Mouse (Mus musculus) 3T3-L1 (cell line): ENCODE data around the gene Lect2.

Experiments used
- DNase-seq: peaks from one replicate; pipeline ENCODE4 v3.0.0-alpha.2; 2015; ENCODE audit warnings: low read depth, low spot score

The Lect2 gene

DNA sequence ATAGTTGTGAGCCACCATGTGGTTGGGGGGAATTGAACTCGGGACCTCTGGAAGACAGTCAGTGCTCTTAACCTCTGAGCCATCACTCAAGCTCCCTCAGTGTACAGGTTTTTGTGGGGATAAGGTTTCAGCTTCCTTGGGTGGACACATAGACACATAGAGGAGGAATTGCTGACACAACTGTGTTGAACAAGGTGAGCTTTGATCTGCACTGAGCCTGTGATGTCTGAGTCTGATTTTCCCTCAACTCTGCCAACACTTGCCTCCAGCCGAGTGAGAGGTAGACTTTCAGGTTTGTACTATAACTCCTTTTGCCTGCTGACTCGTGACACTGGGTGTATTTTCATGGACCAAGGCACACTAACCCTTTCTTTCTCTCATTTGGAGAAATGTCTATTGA is 8.4 kb upstream of the Lect2 start:
- no peak for DNase-seq

DNA sequence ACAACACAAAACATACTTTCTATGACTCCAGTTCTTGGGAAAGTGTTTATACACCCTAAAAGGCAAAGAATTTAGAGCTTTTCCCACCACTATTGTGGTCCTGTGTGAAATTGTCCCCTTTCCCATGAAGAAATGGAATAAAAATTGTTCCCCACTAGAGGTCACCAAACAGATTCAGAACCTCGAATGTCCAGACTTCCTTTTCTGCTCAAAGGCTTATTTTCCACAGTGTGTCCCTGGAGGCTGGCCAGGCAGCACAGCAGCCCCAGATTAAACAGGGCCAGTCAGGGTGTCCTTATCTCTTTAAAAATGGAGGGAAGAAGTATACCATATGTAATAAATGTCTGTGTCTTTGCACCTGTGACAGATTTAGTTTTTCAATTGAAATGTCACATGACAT is 7.7 kb upstream of the Lect2 start:
- DNase-seq, result peak; percentile 83

DNA sequence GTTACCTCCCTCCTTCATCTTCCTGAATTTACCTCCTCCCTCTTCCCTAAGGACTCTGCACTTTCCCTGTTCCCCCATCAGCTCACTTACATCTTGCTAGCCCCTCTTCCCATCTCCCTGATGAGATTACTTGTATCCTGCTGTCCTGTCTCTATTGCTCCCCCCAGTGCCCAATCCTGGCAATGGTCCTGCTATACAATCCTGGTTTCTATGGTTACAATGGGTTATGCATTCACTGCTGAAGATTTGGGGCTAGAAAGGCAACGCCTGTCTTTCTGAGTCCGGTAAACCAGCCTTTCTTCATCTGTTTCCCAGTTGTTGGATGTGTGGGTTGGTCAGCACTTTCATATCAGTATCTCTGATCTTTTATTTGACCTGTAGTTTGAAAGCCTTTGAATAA is 6.1 kb upstream of the Lect2 start:
- peak; percentile 70 for DNase-seq

DNA sequence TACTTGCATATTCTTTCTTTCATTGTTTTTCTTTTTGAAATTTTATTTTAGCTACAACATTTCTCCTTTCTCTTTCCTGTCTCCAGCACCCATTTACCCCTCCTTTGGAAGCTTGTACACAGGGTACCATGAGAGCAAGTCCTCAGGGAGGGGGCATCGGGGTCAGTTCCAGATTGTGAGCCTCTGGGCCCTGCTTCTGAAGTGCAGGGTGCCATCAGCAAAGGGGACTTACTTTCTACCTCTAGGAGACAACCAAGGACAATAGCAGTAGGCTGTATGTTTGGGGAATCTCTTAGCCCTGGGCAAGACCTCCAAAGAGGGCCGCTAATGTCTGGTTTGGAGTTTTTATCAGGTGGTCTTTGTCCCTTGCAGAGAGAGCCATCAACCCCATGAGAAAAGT is 5.6 kb upstream of the Lect2 start:
- DNase-seq, result no peak

DNA sequence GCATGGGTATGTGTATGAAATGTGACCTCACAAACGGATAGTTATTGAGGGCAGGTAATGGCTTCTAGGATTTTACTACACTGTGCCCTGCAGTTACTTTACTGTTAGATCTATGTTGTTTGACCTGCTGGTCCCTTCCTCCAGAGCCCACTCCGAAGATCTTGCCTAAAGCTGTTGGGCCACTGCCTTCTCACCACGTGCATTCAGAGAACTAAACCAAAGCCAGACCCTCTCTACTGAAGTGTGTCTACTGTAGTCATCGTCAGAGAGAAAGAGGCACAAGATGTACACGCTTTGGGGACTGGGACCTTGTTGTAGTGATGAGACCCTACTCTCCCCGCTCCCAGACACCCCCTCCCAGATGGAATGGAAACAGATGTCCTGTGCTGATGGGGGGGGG is 3.4 kb upstream of the Lect2 start:
- no peak for DNase-seq

DNA sequence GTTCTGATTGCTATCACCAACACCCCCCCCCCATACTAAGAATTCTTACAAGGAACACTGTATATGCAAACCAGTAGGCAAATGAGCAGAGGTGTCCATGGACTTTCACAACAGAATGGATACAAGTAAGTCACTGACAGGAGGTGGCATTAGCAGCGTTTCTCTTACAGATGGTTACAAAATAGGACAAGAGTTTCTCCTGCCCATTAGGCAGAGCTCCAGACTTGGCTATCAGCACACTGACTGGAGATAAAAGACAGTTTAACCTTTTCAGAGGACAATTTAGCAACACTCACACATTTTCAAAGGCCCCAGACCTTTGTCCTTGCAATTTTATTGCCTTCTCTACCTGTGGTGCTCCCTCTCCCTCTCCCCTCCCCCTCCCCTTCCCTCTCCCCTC is 2.3 kb upstream of the Lect2 start:
- no peak for DNase-seq

DNA sequence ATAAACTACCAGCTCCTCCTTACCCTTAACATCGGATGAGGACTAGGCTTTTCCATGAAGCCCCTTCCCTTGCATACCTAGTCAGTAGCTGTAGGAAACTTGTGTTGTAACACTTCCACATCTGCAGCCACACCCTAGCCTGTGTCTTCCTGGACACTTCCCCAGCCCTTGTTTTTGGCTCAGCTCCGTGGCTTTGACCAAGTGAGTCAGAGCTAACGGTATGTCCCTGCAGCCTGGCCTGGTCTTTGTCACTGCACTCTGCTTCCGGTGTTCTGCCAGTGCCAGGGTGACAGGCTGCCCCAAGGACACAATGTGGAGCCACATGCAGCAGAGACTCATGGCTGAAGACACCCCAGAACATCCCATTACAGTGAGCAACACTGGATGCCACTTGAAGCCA is 1.1 kb upstream of the Lect2 start:
- DNase-seq, result peak; percentile 76

DNA sequence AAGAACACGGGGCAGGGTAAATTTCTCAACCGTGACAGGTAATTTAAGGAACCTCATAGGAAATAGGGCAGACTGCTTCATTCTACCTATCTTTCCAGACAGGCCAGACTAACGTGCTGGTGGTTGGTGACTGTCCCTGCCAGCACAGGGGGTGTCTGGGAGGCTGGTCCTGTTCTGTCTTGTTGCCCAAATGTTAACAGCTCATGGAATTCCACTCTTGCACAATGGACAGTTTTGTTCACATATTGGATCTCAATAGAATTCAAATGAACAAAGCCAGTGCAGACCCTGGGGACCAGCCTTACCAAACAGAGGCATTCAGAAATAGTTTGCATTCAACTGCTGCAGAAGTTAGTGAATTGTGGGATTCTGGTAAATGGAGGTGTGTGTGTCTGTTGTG is 3.3 kb downstream of the Lect2 start:
- DNase-seq, result no peak

DNA sequence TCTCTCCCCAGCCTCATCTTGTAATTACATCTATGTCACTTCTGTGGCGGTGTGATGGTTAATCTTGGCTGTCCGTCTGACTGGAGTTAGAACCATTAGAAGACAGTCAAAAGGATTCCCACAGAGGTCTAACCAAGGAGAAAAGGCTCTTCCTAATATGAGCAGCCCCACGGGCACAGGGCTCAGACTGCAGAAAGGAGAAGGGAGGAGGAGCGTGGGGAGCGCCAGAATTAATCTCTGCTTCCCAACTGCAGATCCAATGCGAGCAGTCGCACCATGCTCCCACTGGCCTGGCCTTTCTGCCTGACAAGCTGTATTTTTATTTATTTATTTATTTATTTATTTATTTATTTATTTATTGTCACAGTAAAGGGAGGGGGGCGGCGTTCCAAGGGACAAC is 4.5 kb downstream of the Lect2 start:
- no peak for DNase-seq

DNA sequence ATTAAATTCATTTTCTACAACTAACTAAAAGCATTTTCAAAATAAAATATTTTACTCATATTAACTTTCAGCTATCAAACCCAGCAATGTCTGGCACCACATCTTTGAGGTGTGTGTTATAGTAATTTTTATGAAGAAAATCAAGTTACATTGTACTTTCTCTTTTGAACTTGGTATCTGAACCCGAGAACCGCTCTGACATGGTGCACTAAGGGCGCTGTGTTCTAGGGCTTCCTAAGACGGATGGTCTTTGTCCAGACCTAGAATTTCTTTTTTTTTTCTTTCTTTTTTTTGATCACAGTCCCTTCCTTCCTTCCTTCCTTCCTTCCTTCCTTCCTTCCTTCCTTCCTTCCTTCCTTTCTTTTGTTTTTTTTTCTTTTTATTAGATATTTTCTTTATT is 8.5 kb downstream of the Lect2 start:
- no peak for DNase-seq

DNA sequence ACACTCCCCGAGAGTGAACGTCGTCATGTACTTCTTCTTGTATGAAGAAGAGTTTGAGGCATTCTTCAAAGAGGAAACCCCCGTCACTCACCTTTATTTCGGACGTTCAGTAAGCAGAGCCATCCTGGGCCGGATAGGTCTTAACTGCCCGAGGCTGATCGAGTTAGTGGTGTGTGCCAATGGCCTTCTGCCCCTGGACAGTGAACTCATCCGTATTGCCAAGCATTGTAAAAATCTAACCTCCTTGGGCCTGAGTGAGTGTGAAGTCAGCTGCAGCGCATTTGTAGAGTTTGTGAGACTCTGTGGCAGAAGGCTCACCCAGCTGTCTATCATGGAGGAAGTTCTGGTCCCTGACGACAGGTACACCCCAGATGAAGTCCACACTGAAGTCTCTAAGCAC is 11.3 kb downstream of the Lect2 start:
- DNase-seq, result no peak

DNA sequence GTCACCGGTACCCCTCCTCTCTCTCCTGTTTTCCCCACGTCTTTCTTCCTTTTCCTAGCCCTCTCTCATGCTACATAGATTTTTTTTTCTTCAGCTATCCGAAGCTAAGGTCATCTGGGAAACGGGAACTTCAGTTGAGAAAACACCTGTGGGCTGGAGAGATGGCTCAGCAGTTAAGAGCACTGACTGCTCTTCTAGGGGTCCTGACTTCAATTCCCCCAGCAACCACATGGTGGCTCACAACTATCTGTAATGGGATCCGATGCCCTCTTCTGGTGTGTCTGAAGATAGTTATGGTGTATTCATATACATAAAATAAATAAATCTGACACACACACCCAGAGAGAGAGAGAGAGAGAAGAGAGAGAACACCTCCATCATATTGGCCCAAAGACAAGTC is 12.7 kb downstream of the Lect2 start:
- peak; percentile 21 for DNase-seq

DNA sequence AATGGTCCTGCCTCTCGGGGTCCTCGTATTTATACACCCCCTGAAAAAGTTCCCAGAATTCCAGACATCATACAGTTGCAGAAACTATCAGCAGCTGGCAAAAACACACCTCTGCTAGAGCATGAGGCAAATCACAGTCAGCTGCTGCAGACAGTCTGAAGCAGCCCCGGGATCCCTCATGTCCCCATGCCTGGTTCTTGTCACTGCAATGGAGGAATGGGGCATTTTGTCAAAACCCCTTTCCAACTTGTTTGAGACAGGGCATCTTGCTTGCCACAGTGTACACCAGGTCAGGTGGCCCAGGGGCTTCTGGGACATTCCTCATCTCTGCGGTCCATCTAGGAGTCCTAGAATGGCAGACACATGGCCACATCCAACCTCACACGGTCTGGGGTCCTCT is 13.4 kb downstream of the Lect2 start:
- no peak for DNase-seq

DNA sequence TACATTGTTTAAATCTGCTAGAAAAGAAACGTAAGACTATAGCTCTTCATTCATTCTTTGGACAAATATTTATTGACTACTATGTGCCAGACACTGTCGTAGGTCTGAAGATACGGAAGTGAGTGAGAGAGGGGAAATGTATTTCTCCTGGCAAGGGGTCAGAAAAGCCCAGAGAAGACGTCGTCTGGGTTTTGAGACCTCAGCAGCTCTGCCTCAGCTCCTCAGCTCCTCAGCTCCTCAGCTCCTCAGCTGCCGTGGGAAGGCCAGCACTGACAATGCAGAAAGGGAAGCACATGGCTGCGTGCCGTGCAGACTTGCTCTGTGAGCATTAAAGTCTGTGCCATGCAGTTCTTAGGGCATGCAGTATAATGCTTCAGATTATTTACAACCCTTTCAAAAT is 18.6 kb downstream of the Lect2 start:
- DNase-seq, result no peak

DNA sequence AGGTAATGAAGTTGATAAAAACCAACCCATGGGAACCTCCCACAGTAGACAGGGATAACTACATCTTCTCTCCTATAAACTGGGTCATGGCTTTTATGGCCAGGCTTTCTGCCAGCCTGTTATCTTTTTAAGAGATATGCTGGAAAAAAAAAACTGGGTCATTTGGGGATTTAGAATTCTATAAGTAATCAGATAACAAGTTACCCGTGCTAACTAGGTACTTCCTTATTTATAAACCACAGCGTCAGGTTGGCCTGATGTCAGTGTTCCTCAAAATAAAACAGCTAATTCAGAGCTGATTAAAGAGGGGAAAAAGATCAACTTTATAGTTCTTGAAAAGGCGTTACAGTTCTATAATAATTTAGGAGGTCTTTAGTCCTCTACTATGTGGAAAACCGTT is 19.3 kb downstream of the Lect2 start:
- DNase-seq, result no peak

DNA sequence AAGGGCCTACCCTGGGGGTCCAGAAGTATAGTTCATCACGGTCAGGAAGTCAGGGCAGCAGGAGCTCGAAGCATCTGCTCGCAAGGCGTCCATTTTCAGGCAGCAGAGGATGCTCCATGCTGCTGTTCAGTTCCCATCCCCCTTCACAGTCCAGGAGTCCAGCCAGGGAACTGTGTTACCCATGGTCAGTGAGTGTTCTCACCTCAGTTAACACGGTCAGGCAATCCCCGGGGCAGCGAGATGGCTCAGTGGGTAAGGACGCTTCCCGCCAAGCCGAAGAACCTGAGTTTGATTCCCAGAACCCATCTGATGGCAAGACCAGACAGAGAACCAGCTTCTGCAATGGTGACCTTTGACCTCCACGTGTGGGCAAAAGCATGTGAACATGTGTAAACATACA is 20.0 kb downstream of the Lect2 start:
- no peak for DNase-seq

DNA sequence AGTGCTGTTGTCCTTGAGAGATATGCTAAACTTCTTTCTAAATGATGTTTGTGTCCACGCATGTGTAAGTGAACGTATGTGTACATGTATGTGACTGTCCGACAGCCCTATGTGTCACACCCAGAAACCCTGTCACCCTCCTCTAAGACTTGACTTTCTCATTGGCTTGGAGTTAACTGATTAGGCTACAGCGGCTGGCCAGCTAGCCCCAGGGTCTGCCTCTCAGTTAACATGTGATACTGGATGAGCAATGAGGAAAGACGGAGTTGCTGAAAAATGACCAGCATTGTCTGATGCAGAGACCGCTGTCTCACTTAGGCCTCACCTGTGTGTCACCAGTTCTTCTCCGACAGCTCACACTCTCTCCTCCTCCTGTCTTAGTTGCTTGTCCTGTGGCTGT is 20.5 kb downstream of the Lect2 start:
- DNase-seq, result no peak

DNA sequence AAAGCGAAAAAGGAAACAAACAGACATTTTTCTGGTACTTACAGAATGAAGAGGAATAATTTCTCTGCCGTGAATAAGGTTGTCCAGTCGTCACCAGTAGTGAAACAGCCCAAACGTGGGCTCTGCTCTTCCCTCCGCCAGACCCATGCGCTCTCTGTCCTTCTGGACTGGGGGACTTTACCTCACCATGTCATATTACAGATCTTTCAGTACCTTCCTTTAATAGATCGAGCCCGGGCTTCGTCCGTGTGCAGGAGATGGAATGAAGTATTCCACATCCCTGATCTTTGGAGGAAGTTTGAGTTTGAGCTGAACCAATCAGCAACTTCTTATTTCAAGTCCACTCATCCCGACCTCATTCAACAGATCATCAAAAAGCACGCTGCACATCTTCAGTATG is 21.4 kb downstream of the Lect2 start:
- DNase-seq, result no peak

DNA sequence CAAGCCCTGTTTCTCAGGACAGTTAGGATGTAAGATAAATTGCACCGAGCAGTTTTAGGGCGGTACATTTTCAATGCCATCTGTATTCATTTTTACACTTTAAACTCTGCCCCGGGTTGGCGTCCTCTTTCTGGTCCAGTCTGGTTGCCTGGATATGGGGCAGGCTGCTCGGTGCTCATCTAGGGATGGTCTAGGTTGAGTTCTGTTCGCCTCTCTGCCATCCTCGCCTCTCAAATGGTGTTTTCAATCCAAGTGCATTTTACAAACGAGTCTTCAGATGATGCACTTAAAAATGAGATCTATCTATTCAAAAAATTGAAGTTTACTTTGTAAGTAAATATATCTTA is 25.5 kb downstream of the Lect2 start:
- DNase-seq, result peak; percentile 14

DNA sequence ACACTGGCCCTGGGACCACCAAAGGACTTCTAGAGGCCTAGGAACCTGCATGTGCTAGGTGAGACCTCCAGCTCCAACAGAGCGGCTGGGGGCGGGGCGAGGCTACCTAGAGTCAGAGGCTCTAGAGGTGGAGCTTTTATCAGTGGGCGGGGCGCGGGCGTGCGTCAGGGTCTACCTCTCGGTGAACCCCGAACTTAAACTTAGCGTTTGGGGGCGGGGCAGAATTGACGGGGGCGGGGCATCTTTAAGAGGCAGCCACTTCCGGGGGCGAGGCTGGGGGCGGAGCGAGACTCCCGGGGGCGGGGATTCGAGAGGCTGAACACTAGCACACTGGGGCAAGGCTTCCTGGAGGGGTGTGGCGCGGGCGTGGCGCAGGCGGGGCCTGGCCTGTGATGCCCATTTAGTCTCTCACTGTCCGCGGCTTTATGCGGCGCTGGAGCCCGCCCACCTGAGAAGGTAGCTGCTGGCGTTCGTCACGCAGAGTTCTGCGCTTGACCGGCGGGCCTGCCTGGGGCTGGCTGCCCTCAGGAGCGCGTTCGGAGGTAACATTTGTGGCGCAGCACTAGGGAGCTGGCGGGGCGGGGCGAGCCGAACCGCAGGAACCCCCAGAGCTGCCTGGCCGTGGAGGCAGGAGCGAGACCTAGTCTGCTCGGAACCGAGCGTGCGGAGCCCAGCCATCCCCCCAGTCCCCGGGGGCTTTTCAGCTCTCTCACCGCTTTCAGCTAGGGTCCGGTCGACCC is 26.1 kb downstream of the Lect2 start, which contains the start of gene Fbxl21:
Fbxl21 (plus strand) TSS at position 392 of the 740 bp plus-strand sequence.
- peak; percentile 84 for DNase-seq

DNA sequence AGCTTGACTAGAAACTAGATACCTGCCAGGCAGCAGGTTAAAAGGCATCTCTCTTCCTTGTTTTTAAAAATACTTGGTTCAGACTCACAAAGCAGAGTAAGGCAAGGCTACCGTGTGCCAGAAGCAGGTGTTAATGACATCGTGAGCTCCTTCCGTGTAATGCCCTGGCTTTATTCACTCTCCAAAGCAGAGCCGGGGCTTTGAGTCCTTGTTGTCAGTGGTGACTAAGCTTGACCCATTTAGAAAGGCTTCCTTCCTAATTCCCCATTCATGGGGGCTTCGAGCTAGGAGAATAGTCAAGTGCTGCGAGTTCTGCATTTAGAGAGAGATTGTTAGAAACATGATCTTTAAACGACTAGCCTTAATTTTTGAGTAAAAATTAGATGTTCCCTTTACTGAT is 31.5 kb downstream of the Lect2 start:
- DNase-seq, result no peak

DNA sequence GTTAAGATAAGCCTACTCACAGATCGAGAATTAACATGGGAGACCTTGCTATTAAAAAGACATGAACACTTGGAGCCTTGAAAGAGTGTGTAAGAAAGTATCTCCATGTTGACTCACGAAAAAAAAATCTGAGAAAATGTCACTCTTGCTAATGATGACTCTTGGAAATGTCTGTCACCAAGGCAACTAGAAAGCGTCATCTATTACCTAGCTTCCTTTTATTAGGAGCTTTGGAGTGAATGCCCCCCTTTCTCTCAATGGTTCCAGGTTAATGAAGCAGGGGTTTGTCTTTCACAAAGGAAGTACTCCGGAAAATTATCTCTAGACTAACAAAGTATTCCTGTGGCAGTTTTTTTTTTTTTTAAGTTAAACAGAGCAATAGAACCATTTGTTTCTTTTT is 32.0 kb downstream of the Lect2 start:
- no peak for DNase-seq

DNA sequence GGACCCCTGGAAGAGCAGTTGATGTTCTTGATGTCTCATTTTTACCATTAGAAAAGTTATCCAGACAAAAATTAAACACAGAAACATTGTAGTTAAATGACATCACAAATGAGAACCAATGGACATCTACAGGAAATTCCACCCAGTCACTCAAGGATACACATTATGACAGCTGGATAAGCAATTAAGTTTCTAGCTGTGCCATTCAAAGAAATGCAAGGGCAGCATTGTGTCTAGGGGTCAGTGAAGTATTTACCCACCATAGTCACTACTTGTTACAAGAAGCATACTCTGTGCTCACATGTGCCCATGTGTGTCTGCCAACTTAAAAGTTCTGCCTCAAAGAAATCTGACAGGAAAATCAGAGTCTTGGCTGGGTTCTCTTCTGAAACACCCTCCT is 34.7 kb downstream of the Lect2 start:
- DNase-seq, result no peak

DNA sequence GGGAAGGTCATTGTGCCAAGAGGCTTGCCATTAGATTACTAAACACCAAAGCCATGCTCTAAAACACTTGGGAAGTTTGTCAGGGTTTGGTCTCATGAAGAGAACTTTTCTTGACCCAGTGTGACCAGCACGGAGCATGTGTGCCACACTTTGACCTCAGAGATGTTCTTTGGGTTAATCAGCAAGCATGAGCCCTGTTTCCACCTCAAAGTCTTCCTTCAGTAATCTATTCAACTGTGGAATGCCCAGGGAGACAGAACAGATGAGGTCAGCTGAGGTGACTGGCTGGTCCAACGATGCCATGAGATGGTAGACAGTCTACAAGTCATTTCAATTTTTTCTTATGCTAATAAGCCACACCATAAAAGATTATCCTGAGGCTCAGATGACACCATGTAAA is 38.5 kb downstream of the Lect2 start:
- DNase-seq, result no peak
